Mouse (Mus musculus) ovary, postnatal 14 days (tissue): Measurements from ENCODE around the gene Grhl3.

Experiments
- DNase-seq: peaks from one replicate; pipeline ENCODE4 v3.0.0; 2022; ENCODE audit warnings: low spot score

Gene Grhl3

DNA sequence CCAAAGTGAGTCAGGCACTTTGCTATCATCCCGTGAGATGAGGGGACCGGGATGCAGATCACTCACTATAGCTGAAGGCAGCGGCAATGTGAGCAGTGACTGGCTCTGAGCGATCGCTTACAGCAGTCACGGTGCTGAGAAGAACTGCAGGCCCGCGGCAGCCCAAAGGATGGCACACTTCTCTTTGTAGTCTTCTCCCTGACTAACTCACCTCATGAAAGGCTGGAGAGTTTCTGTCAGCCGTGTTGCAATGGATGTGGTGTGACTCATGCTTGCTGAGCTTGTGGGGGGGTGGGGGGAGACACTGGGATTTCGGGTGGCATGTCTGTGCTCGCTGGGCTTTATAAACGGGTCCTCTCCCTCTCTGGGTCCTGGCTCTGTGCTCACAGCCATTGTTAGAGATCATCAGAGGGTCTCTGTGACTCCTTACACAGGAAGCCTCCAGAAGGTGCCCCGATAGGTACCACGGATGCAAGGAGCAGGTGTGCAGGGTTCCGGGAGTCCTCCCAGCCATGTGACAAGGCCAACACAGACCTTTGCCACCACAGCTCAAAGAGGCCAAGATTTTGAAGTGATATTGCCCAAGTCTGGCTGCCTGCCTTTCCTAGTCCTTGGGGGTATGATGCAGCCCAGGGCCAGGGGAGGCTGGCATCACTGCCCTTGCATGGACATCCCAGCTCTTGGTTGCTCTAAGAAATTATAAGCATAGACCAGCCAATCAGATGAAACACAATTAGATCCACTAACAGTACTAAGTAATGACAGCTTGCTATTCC is 2.1 kb upstream of the Grhl3 start:
- DNase-seq, result no peak

DNA sequence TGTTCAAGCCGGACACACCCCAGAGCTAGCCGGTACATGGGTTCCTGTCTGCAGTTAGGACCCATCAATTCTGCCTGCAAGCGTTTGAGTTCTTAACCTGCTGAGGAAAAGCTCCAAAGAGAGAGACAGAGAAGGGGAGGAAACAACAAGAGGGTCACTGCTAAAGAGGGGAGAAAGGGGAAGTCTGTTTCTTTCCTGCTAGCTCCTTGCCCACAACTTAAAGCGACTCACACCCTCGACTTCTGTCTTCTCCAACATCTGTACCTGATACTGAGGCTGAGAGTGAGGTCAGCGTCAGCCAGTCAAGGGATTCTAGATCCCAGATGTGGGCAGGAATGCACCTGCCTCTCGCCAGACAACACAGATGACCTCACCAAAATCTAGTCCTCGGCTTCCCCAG is 1.2 kb downstream of the Grhl3 start:
- no peak for DNase-seq

DNA sequence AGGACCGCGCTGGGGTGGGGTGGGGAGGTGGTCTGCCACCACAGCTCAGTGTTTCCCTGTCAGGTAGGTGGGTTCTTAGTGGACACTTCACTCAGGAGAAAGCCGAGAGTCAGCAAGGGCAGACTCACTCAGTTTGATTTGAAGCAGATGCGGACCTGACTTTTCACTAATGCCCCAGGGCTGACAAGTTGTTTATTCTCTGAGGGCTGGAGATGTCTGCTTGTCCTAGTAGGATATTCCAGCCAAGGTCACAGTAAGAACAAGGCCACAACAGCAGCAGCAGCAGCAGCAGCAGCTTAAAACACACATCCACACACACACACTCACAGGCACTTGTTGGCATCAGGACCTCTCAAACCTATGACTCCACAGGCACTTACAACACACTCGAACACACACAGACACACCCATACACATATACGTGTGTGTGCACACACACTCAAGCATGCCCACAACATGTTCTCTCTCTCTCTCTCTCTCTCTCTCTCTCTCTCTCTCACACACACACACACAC is 2.3 kb downstream of the Grhl3 start:
- no peak for DNase-seq

DNA sequence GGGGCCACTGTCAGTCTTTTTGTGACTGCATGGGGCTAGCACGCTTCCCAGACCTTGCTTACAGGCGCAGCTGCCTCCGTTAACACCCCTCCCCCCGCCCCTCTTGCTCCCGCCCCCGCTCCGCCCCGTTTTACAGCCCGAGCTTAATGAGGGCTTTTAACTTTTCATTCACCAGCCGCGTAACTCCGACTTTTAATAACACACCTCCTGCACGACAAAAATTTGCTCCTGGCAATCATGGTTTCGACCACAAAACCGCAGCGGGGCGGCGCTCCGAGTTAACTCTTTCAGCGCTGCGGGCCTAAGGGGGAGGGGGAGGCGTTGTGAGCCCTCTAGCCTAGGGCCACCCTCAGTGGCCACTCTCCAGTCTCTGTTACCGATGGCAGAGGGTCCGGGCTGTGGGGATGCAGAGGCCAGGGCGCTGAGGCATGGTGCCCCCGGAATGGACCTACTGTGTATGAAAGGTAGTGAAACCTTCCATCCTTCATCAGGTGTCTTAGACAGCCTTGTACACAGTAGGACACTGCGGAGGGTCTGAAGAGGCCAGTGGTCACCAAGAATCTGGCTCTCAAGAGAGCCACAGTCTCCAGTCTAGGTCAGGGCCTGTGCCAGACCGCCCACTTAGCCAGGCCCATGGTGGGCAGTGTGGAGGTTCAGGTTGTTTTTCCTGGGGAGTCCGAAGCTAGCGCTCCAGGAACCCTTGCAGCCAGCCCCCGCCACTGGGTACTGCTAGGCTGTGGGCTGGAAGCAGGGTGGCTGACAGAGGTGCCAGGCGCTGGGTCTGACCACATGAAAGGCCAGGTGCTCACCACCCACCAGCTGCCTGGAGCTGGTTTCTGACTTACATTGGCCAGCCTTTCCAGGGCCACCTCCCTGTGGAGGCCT is 3.0 kb downstream of the Grhl3 start:
- DNase-seq, result no peak

DNA sequence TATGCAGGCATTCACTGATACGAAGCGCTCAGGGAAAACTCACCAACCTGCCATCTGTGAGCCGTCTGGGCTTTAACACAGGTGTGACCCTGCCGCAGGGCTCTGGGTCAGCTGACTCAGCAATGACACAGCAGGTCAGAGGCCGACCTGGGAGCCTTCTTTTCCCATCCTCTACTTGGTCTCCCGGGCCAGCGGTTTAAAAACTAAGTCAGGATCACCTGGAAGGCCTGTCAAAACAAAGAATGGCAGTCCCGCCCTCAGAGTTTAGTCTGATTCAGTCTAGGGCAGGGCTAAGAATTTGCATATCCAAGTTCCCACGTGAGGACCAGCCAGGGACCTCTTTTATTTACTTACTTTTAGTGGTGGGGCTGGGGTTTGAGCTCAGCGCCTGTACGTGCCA is 4.2 kb downstream of the Grhl3 start:
- DNase-seq, result no peak

DNA sequence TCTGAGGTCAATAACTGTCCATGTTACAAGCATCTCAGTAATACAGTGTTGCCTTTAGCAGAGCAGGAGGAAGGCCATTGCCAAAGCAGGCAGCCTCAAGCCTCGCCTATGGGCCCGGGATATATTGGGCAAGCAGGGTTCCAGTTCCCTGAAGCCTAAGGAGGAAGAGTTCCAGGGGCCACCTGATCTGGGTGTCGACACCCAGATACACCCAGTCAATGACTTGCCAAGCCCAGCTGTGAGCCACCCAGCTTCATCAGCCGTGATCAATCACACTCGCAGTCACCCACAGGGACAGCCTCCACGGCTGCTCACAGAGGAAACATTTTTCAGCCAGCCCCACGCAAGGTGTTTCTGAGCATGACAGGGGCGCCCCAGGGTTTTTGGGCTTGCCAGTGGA is 5.9 kb downstream of the Grhl3 start:
- DNase-seq, result no peak

DNA sequence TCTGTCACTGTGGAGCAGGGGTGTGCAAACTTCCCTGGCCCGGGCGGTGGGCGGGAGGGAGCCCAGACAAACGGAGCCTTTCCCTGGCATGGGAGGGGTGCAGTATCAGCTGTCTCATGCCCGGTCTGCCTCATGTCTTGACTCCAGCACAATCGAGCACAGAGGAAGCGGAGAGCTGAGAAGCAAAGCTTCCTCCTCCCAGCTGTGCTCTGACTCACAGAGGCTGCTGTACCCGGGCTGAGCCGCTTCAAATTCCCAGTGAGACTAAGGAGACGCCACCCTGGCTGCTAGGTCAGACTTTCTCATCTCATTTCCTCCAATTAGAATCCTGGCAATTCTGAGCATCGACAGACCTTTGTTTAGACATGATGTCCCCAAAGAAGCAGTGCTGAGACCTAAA is 6.4 kb downstream of the Grhl3 start:
- DNase-seq, result no peak

DNA sequence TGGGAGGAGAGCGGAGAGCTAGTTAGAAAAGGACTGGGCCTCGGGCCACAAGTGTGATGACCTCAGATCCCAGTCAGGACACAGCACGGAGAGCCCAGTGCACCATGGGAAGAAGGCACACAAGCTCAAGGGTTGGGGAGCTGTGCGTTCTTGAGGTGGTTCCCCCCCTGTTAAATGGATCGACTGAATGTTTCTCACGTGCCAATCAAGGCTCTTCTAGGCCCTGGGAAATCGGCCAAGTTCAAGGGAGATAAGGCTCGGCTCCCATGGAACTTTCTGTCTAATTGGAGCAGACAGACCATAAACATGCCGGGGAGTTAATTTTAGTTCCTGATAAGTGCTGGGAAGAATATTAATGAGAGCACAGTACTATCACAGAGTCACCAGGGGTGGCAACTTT is 8.0 kb downstream of the Grhl3 start:
- DNase-seq, result no peak

DNA sequence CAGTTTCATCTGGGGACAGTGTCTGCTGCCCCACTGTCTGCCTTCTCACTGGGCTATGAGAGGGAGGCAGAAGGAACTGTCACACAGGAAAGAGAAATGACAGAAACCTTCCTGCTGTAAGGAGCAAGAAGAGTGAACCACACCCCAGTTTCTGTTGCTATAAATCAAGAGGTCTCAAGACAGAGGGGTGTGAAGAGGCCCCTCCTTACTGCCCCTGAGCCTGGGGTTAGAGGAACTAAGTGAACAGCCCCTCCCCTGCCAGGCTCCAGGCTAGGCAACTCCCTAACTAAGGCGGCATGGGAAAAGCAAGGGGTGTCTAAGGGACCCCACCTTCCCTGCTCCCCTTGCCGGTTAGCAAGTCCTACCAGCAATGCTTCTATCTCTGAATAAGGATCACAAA is 9.6 kb downstream of the Grhl3 start:
- no peak for DNase-seq

DNA sequence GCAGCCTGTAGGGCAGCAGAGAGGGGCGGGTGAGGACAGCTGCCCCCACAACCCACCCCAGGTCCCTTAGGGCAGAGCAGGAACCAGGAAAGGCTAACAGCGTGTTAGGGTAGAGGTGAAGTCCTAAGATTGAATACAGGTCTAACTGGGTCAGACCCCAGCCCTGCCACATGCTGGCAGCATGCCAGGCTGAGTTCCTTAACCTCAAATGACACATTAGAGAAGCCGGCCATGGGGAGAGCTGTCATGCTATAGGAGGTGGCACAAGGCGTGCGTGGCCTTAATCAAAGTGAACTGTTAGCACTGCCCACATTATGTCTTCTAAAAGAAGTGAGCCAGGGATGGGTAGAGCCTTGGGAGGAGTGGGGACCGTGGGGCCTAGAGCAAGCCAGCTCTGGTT is 24.1 kb downstream of the Grhl3 start:
- DNase-seq, result no peak

DNA sequence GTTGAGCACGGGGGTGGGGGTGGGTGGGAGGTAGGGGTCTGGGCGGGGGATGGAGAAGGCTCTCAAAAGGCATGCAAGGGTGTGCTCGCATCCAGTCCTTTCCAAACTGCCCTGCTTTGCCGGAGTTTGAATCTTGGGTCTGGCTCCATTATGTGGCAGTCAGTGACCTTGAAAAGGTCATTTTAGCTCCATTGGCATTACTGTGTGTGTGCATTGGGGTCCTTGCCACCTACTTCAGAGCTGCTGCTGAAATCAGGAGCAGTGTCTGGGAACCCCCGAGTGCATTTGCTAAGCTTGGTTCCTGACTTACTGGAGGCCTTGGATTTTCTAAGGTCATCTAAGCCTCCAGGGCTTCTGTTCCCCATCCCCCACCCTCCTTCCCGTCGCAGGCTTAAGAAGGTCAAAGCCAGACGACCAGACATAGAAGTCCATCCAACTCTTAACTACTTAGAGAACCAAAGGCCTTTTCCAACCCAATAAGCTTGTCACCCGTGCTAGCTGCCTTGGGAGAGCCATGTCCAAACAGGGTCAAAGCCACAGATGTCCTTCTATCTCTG is 24.8 kb downstream of the Grhl3 start:
- no peak for DNase-seq

DNA sequence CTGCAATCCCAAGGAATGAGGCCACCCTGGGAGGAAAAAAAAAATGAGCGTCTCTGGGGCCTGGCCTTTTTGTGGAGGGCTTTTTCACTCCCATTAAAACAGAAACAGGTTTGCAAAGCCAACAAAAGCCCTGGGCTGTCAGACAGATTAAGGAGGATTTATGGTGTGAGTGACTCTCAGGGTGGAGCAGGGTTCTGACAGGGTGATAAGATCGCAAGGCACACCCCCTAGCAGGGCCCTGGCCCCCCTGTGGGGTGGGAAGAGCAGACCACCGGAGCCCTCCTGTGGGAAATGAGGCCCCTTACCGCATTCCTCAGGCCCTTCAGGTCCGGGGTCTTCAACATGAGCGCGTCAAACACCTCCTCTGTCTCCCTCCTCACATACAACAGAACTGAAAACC is 25.3 kb downstream of the Grhl3 start:
- DNase-seq, result no peak

DNA sequence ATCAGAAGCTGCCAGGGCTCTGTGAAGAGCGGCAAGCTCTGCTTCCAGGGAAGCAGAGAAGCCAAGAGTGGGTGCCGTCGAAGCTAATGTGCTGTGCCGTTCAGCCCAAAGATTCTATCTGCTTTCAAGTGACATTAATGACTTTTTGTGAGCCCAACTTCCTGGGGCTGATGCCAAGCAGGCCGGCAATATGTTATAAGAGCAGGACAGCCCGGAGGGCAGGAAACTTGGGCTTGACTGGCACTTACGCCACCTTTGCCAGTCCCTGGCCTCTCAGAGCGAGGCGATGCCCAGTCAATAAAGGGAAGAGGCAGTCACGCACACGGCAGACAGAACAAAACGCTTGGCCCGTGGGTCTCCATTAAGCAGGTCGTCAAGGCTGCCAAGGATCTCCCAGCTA is 25.9 kb downstream of the Grhl3 start:
- DNase-seq, result no peak

DNA sequence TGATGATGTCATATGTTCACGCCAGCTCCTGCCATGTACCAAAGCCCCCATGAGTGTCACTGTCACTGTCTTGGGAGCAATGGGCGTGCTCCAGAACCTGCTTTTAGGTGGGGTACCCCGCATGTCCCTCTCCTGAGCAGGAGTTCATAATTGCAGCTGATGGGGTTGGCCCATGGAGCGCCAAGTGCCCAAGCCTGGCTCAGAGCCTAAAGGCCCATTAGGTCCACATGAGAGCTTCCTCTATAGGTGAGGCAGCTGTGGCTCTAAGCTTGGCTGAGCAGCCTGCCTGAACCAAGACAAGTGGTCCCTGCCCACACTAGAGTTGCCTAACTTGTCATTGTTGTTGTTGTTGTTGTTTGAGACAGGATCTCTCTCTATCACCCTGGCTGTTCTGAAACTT is 26.6 kb downstream of the Grhl3 start:
- DNase-seq, result no peak

DNA sequence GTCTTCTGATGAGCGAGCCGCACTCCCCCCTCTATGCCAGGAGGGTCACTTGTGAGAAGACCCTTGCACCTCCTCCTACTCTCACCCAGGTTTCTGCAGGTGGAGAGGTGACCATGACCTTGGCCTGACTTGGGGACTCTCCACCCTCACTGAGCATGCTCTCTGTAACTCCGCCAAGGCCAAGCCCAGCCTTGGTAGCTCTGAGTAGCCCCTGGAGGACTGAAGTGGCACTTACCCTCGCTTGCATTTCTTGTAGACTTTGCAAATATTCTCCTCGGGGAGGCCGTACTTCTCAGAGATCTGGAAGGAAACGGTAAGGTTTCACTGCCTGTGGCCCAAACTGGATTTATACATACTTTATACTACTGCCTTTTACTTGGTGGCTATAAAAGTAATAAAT is 27.4 kb downstream of the Grhl3 start:
- DNase-seq, result no peak

DNA sequence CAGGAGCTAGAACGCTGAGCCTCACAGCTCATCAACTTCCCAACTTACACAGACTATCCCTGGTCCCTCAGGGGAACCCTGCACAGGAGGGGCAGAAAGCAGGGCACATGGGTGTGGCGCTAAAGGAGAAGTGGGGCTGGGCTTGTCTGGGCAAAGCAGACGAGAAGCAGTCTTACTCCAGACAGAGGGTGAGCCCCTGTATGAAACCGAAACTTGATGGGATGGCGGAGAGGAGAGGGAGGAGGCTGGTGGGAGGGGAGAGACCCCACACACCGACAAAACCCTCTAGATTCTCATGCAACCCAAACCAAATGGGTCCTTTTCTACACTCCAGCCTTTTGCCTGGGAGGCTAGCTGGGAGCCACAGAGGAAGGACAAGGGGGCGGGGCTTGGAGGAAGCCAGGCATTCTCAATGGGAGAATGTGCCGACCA is 28.3 kb downstream of the Grhl3 start:
- no peak for DNase-seq

DNA sequence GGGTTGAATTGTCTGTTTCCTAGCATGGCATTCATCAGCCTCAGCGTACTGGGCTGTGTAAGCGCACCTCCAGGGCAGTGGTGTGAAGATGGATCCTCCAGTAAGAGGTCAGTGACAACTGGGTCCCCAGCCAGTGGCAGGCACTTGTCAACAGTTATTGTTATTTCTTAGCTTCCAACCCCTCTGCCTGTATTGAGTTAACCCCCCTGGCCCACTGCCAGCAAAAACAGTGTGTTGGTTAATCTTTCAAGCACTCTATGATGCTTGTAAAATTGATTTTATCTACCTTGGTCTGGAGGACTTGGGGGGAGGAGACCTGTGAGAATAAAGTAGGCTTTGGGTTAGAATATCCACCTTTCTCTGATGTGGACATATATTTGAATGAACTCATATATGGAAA is 29.1 kb downstream of the Grhl3 start:
- no peak for DNase-seq

DNA sequence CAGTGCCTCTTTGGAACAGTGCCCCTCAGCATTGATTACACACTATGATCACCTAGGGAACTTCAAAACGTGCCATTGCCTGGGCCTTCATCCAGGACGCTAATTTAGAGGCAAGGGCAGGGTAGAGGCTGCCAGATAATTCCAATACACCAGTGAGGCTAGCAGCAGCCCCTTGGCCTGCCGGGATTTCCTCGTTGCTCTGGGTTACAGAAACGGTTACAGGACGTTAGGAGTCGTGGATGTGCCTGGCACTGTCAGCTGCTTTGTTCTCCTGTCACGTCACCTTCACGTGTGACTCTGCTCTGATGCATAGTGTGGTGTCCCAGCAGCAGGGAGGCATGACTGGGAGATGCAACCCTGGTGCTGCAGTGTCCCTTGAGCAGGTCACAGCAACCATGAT is 33.4 kb downstream of the Grhl3 start:
- DNase-seq, result no peak

DNA sequence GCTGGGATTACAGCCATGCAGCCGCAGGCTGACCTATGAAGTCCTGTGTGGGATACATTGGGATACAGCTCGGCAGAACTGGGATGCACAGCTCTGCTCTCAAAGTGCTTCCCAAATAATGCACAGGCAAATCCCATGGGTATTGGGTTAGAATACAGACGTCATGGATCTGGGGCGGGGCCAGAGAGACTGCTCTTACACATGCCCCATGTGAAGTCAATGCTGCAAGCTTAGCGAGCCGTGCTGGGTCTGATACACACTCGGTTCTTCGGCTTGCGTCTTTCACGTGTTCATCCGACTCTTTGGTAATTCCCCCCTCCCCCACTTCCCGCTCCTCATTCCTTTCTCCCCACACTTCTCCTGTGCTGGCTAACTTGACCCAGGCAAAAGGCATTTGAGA is 34.4 kb downstream of the Grhl3 start:
- DNase-seq, result no peak

DNA sequence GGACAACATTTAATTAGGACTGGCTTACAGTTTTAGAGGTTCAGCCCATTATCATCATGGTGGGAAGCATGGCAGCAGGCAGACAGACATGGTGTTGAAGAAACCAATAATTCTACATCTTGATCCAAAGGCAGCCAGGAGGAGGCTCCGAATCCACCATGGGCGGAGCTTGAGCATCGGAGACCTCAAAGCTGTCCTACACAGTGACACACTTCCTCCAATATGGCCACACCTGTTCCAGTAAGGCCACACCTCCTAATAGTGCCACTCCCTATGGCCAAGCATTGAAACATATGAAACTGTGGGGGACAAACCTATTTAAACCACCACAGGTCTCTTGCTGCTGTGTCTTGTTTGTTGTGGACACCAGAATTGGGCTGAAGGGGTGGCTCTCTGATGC is 38.4 kb downstream of the Grhl3 start:
- no peak for DNase-seq

DNA sequence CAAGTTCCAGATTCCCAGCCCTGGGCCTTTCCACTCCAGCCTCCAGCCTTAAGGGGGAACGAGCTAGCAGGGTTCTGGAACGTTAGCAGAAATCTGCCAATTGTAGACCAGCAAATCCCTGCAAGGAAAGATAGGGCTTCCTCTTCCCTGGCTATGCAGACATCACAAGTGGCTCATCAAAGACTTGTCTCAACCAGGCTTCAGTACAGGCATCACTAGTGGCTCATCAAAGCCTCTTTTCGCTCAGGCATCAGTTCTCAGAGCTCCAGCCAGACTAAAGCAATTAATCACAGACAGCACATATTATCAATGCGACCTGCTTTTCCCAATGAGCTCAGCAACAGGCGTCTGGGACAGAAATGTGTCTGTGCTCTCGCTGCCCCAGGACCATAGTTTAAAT is 40.4 kb downstream of the Grhl3 start:
- no peak for DNase-seq

DNA sequence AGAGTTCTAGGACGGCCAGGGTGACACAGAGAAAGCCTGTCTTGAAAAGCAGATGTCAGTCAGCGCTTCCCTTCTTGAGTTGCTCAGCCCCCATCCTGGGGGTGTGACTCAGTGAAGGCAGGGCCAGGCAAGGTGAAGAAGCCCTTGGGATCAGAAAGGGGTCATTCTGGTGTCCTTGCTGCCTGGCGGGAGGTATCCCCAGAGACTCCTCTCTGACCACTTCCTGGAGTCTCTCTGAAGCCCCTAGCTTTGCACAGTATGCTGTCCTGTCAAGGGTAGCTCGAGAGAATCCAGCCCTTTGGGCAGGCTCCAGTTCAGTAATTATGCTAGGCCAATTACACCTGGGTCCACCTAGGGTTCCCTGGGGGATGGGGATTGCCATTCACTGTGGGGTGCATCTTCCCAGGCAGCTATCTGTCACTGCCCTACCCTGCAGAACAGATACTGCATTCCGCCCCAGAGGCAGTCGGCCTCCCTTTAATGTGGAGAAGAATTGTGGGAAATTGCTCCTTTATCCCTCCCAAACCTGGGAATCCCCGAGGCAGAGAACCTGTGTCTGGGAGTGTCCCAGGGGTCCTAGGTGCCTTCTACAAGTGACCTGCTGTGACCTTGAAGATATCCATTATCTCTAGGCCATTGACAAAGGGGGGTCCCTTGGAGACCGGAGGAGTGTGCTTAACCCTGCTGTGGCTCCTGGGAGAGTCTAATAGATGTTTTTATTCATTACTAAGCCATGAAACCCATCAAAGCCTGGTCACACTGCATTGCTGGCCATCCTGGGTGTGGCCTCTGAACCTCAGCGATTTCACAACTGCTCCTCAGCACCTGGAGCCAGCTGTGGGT is 41.4 kb downstream of the Grhl3 start:
- no peak for DNase-seq
